Mouse (Mus musculus) heart, embryonic 11.5 days (tissue): ENCODE results near the gene Flad1. TPM values are rescaled to one million over a fixed set of nuclear protein-coding genes. Genes with fewer than 3 reads are reported as not detected.

Source experiments
- ATAC-seq: fragments of 200-750 bp; cut with Nextera tagmentation; replicated peaks from 2 replicates; pipeline ENCODE4 v1.8.0; 2017; ENCODE audit warnings: moderate library complexity; ENCODE audit not compliant: insufficient number of reproducible peaks, low FRiP score, low TSS enrichment
- H3K27ac ChIP-seq: fragments of 300-500 bp; sonication (generic); 2 replicates; pipeline ENCODE4 v1.5.1; 2014; ENCODE audit warnings: mild to moderate bottlenecking, low read depth, low read length
- H3K27me3 ChIP-seq: fragments of 300-500 bp; sonication (generic); 2 replicates; pipeline ENCODE4 v1.6.1; 2014; ENCODE audit warnings: mild to moderate bottlenecking, low read length, mixed read lengths; ENCODE audit not compliant: control insufficient read depth, insufficient read depth
- H3K36me3 ChIP-seq: fragments of 300-500 bp; sonication (generic); 2 replicates; pipeline ENCODE4 v1.6.1; 2014; ENCODE audit warnings: mild to moderate bottlenecking, low read length, moderate library complexity, mixed read lengths; ENCODE audit not compliant: control insufficient read depth, insufficient read depth
- H3K4me1 ChIP-seq: fragments of 300-500 bp; sonication (generic); 2 replicates; pipeline ENCODE4 v1.6.1; 2014; ENCODE audit warnings: low read length; ENCODE audit not compliant: control insufficient read depth, insufficient read depth
- H3K4me2 ChIP-seq: fragments of 300-500 bp; sonication (generic); 2 replicates; pipeline ENCODE4 v1.6.1; 2014; ENCODE audit warnings: mild to moderate bottlenecking, moderate library complexity
- H3K4me3 ChIP-seq: fragments of 300-500 bp; sonication (generic); 2 replicates; pipeline ENCODE4 v1.5.1; 2014; ENCODE audit warnings: low read depth, low read length
- H3K9ac ChIP-seq: fragments of 300-500 bp; sonication (generic); 2 replicates; pipeline ENCODE4 v1.6.1; 2014; ENCODE audit warnings: mild to moderate bottlenecking, low read depth, low read length, moderate library complexity
- H3K9me3 ChIP-seq: fragments of 300-500 bp; sonication (generic); replicated peaks from 2 replicates; pipeline ENCODE4 v1.6.1; 2016; ENCODE audit warnings: low read length; ENCODE audit not compliant: control insufficient read depth
- WGBS: fragments of 180-500 bp; shearing (Covaris S2); extraction: QIAGEN DNeasy Blood & Tissue Kit; methylation state at CpG from one replicate; pipeline ENCODE4 v1.1.7; 2014; ENCODE audit not compliant: insufficient replicate concordance; 5-methylcytosine and 5-hydroxymethylcytosine counted together
- polyA plus RNA-seq: library from polyadenylated mRNA; unstranded; fragments of >200 nt; fragmentation: Nextera tagmentation; extraction: Ambion mirVana; gene quantifications from 2 replicates; pipeline ENCODE4 v1.2.1, GENCODE M21; 2014

Flad1 gene
- polyA plus RNA-seq, 1 experiment from 2014 or later = 34.2 TPM

GRCm38 (mm10) chr3:89416158-89416557 is 4.5 kb upstream of the Flad1 start:
- Histone ChIP-seq H3K4me2 (no peak overlapping the region), H3K4me3 (no peak overlapping the region), H3K4me1 (peaks cover 8% of the 10 kb centered on the region), H3K36me3 (peaks cover 20% of the 10 kb centered on the region), H3K9ac (no peak overlapping the region), H3K9me3 (no peaks in the 10 kb centered on the region), H3K27ac (no peak overlapping the region), H3K27me3 (no peaks in the 10 kb centered on the region)
- 95% methylated on average over 8 of the region's 8 CpGs for WGBS
- no peak for ATAC-seq

- peaks cover 17% of the 10 kb centered on the region for H3K36me3 ChIP-seq
- 79% methylated on average over 10 of the region's 10 CpGs for WGBS
These were observed 806 bp downstream of the Flad1 start for GRCm38 (mm10) chr3:89410864-89411263.

GRCm38 (mm10) chr3:89409701-89410100 is 2.0 kb downstream of the Flad1 start:
- 87% methylated on average over 3 of the region's 3 CpGs for WGBS
- Histone ChIP-seq H3K9me3 (no peaks in the 10 kb centered on the region), H3K27ac (no peak overlapping the region), H3K9ac (no peak overlapping the region), H3K4me3 (no peak overlapping the region), H3K4me2 (no peak overlapping the region), H3K36me3 (peaks cover 9% of the 10 kb centered on the region), H3K27me3 (no peaks in the 10 kb centered on the region), H3K4me1 (peaks cover 6% of the 10 kb centered on the region)
- no peak for ATAC-seq

More at GRCm38 (mm10) chr3:89410864-89411263, 806 bp downstream of the Flad1 start:
- Histone ChIP-seq H3K27ac (no peak overlapping the region), H3K27me3 (no peaks in the 10 kb centered on the region), H3K4me3 (peak overlapping the region; percentile 67), H3K9me3 (no peaks in the 10 kb centered on the region), H3K9ac (peak overlapping the region; percentile 77), H3K4me1 (peaks cover 6% of the 10 kb centered on the region), H3K4me2 (peak overlapping the region; percentile 67)
- ATAC-seq = no peak

GRCm38 (mm10) chr3:89408448-89408847 is 3.2 kb downstream of the Flad1 start:
- H3K27me3 ChIP-seq = no peaks in the 10 kb centered on the region
- peaks cover 7% of the 10 kb centered on the region for H3K36me3 ChIP-seq
- H3K9ac ChIP-seq = no peak overlapping the region
- H3K27ac ChIP-seq = no peak overlapping the region
- 57% methylated on average over 16 of the region's 16 CpGs for WGBS
- ATAC-seq = no peak
- H3K4me1 ChIP-seq = peaks cover 6% of the 10 kb centered on the region
- H3K4me2 ChIP-seq = peak overlapping the region; percentile 16; the same call in 1 of the 2 replicates
- no peaks in the 10 kb centered on the region for H3K9me3 ChIP-seq
- H3K4me3 ChIP-seq = no peak overlapping the region

GRCm38 (mm10) chr3:89406887-89407286 is 4.8 kb downstream of the Flad1 start:
- ATAC-seq = no peak
- H3K27ac ChIP-seq = no peak overlapping the region
- peaks cover 6% of the 10 kb centered on the region for H3K4me1 ChIP-seq
- no peak overlapping the region for H3K9ac ChIP-seq
- peaks cover 10% of the 10 kb centered on the region for H3K36me3 ChIP-seq
- no peak overlapping the region for H3K4me2 ChIP-seq
- no peaks in the 10 kb centered on the region for H3K9me3 ChIP-seq
- no peaks in the 10 kb centered on the region for H3K27me3 ChIP-seq
- H3K4me3 ChIP-seq = no peak overlapping the region
- WGBS = 87% methylated on average over 6 of the region's 6 CpGs

- 75% methylated on average over 5 of the region's 5 CpGs for WGBS
- no peaks in the 10 kb centered on the region for H3K27me3 ChIP-seq
- no peak for ATAC-seq
- H3K4me3 ChIP-seq = no peak within 1 kb of the TSS
- no peak within 1 kb of the TSS for H3K9ac ChIP-seq
- peaks cover 12% of the 10 kb centered on the region for H3K36me3 ChIP-seq
- H3K9me3 ChIP-seq = no peaks in the 10 kb centered on the region
- H3K4me2 ChIP-seq = no peak within 1 kb of the TSS
- no peaks in the 10 kb centered on the region for H3K4me1 ChIP-seq
- no peak within 1 kb of the TSS for H3K27ac ChIP-seq
These were observed 9.0 kb downstream of the Flad1 start, which contains the start of gene Lenep for GRCm38 (mm10) chr3:89402693-89403092. Gene Lenep, minus strand, starts transcription at chr3:89402793.

- H3K4me2 ChIP-seq = no peak overlapping the region
- no peak overlapping the region for H3K27ac ChIP-seq
- H3K9ac ChIP-seq = no peak overlapping the region
- WGBS = 84% methylated on average over 7 of the region's 7 CpGs
- no peak overlapping the region for H3K4me3 ChIP-seq
- no peaks in the 10 kb centered on the region for H3K9me3 ChIP-seq
- H3K27me3 ChIP-seq = no peaks in the 10 kb centered on the region
- H3K36me3 ChIP-seq = peaks cover 10% of the 10 kb centered on the region
- ATAC-seq = no peak
- peaks cover 4% of the 10 kb centered on the region; the same call in 1 of the 2 replicates for H3K4me1 ChIP-seq
These were observed 10.3 kb downstream of the Flad1 start for GRCm38 (mm10) chr3:89401329-89401728.

- WGBS = 0% methylated on average over 4 of the region's 4 CpGs
- no peaks in the 10 kb centered on the region for H3K9me3 ChIP-seq
- H3K4me2 ChIP-seq = peak overlapping the region; percentile 100
- H3K9ac ChIP-seq = peak overlapping the region; percentile 73
- H3K36me3 ChIP-seq = 0 out of 2 replicates have a peak, but pooled peaks cover 2% of the 10 kb centered on the region
- peak overlapping the region; percentile 42 for H3K27ac ChIP-seq
- no peaks in the 10 kb centered on the region for H3K27me3 ChIP-seq
- H3K4me3 ChIP-seq = peak overlapping the region; percentile 70
- H3K4me1 ChIP-seq = peaks cover 15% of the 10 kb centered on the region
- ATAC-seq = no peak
These were observed 15.0 kb downstream of the Flad1 start for GRCm38 (mm10) chr3:89396654-89397005.
